Mouse (Mus musculus): ENCODE data around the gene H2al1d. TPM values are rescaled to one million over a fixed set of nuclear protein-coding genes. Genes with fewer than 3 reads are reported as not detected.

The H2al1d gene
- not detected in 2 replicates for polyA plus RNA-seq (2012; rRNA removed)

DNA sequence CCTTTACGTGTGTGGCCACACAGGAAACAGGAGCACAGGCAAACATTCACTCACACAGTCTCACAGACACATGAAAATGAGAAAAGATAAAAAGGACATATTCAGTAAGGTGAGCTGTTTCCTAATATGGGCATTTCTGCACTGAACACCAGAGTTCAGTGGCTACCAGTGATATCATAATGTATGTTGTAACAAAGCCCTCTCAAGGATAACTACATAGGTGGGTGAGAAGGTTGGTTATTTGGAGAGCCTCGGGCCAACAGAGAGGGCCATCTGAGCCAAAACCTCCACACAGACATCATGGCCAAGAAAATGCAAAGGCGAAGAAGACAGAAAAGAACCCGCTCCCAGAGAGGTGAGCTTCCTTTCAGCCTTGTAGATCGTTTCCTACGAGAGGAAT, at the start of gene H2al1d:
Gene H2al1d (plus strand): TSS at position 301 of the 400 bp plus-strand sequence.

DNA sequence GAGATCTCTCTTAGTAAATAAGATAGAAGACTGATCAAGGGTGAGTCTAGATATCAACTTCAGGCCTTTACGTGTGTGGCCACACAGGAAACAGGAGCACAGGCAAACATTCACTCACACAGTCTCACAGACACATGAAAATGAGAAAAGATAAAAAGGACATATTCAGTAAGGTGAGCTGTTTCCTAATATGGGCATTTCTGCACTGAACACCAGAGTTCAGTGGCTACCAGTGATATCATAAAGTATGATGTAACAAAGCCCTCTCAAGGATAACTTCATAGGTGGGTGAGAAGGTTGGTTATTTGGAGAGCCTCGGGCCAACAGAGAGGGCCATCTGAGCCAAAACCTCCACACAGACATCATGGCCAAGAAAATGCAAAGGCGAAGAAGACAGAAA, 9.7 kb upstream of the H2al1d start, which contains the start of gene H2al1a:
Gene H2al1a (plus strand): TSS at position 301 of the 400 bp plus-strand sequence.

DNA sequence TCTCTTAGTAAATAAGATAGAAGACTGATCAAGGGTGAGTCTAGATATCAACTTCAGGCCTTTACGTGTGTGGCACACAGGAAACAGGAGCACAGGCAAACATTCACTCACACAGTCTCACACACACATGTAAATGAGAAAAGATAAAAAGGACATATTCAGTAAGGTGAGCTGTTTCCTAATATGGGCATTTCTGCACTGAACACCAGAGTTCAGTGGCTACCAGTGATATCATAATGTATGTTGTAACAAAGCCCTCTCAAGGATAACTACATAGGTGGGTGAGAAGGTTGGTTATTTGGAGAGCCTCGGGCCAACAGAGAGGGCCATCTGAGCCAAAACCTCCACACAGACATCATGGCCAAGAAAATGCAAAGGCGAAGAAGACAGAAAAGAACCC, 6.5 kb upstream of the H2al1d start, which contains the start of gene H2al1b:
Gene H2al1b (plus strand): TSS at position 301 of the 400 bp plus-strand sequence.

DNA sequence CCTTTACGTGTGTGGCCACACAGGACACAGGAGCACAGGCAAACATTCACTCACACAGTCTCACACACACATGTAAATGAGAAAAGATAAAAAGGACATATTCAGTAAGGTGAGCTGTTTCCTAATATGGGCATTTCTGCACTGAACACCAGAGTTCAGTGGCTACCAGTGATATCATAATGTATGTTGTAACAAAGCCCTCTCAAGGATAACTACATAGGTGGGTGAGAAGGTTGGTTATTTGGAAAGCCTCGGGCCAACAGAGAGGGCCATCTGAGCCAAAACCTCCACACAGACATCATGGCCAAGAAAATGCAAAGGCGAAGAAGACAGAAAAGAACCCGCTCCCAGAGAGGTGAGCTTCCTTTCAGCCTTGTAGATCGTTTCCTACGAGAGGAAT, 3.3 kb upstream of the H2al1d start, which contains the start of gene H2al1c:
Gene H2al1c (plus strand): TSS at position 301 of the 400 bp plus-strand sequence.

DNA sequence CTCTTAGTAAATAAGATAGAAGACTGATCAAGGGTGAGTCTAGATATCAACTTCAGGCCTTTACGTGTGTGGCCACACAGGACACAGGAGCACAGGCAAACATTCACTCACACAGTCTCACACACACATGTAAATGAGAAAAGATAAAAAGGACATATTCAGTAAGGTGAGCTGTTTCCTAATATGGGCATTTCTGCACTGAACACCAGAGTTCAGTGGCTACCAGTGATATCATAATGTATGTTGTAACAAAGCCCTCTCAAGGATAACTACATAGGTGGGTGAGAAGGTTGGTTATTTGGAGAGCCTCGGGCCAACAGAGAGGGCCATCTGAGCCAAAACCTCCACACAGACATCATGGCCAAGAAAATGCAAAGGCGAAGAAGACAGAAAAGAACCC, 3.0 kb downstream of the H2al1d start, which contains the start of gene H2al1e:
Gene H2al1e (plus strand): TSS at position 301 of the 400 bp plus-strand sequence.

DNA sequence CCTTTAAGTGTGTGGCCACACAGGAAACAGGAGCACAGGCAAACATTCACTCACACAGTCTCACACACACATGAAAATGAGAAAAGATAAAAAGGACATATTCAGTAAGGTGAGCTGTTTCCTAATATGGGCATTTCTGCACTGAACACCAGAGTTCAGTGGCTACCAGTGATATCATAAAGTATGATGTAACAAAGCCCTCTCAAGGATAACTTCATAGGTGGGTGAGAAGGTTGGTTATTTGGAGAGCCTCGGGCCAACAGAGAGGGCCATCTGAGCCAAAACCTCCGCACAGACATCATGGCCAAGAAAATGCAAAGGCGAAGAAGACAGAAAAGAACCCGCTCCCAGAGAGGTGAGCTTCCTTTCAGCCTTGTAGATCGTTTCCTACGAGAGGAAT, 6.2 kb downstream of the H2al1d start, which contains the start of gene H2al1f:
Gene H2al1f (plus strand): TSS at position 301 of the 400 bp plus-strand sequence.

DNA sequence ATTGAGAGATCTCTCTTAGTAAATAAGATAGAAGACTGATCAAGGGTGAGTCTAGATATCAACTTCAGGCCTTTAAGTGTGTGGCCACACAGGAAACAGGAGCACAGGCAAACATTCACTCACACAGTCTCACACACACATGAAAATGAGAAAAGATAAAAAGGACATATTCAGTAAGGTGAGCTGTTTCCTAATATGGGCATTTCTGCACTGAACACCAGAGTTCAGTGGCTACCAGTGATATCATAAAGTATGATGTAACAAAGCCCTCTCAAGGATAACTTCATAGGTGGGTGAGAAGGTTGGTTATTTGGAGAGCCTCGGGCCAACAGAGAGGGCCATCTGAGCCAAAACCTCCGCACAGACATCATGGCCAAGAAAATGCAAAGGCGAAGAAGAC, 9.3 kb downstream of the H2al1d start, which contains the start of gene H2al1g:
Gene H2al1g (plus strand): TSS at position 301 of the 400 bp plus-strand sequence.

DNA sequence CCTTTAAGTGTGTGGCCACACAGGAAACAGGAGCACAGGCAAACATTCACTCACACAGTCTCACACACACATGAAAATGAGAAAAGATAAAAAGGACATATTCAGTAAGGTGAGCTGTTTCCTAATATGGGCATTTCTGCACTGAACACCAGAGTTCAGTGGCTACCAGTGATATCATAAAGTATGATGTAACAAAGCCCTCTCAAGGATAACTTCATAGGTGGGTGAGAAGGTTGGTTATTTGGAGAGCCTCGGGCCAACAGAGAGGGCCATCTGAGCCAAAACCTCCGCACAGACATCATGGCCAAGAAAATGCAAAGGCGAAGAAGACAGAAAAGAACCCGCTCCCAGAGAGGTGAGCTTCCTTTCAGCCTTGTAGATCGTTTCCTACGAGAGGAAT, 12.6 kb downstream of the H2al1d start, which contains the start of gene H2al1h:
Gene H2al1h (plus strand): TSS at position 301 of the 400 bp plus-strand sequence.

DNA sequence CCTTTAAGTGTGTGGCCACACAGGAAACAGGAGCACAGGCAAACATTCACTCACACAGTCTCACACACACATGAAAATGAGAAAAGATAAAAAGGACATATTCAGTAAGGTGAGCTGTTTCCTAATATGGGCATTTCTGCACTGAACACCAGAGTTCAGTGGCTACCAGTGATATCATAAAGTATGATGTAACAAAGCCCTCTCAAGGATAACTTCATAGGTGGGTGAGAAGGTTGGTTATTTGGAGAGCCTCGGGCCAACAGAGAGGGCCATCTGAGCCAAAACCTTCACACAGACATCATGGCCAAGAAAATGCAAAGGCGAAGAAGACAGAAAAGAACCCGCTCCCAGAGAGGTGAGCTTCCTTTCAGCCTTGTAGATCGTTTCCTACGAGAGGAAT, 15.7 kb downstream of the H2al1d start, which contains the start of gene H2al1i:
Gene H2al1i (plus strand): TSS at position 301 of the 400 bp plus-strand sequence.

DNA sequence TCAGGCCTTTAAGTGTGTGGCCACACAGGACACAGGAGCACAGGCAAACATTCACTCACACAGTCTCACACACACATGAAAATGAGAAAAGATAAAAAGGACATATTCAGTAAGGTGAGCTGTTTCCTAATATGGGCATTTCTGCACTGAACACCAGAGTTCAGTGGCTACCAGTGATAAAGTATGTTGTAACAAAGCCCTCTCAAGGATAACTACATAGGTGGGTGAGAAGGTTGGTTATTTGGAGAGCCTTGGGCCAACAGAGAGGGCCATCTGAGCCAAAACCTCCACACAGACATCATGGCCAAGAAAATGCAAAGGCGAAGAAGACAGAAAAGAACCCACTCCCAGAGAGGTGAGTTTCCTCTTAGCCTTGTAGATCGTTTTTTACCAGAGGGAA, 18.9 kb downstream of the H2al1d start, which contains the start of gene H2al1j:
Gene H2al1j (plus strand): TSS at position 301 of the 400 bp plus-strand sequence.

Other genes with a start within 250 kb of the H2al1d start
- not detected in 2 replicates for gene H2al1a, start 9.6 kb upstream of the H2al1d start, polyA plus RNA-seq (2012; rRNA removed)
- not detected in 2 replicates for gene H2al1b, start 6.4 kb upstream of the H2al1d start, polyA plus RNA-seq (2012; rRNA removed)
- gene H2al1c, start 3.2 kb upstream of the H2al1d start, polyA plus RNA-seq (2012; rRNA removed): not detected in 2 replicates
- not detected in 2 replicates for gene H2al1e, start 3.1 kb downstream of the H2al1d start, polyA plus RNA-seq (2012; rRNA removed)
- not detected in 2 replicates for gene H2al1f, start 6.3 kb downstream of the H2al1d start, polyA plus RNA-seq (2012; rRNA removed)
- not detected in 2 replicates for gene H2al1g, start 9.4 kb downstream of the H2al1d start, polyA plus RNA-seq (2012; rRNA removed)
- gene H2al1h, start 12.7 kb downstream of the H2al1d start, polyA plus RNA-seq (2012; rRNA removed): not detected in 2 replicates
- gene H2al1i, start 15.8 kb downstream of the H2al1d start, polyA plus RNA-seq (2012; rRNA removed): not detected in 2 replicates
- gene H2al1j, start 19.0 kb downstream of the H2al1d start, polyA plus RNA-seq (2012; rRNA removed): not detected in 2 replicates

Measured in liver, embryonic 14 days (tissue).